Mouse (Mus musculus): ENCODE measurements at regions not wholly inside any gene's neighbourhood (a gene's known extent, or its start where the extent isn't known, plus 50 kb on each side); places are given as distances from the start of the nearest gene placed in this dataset.

DNA sequence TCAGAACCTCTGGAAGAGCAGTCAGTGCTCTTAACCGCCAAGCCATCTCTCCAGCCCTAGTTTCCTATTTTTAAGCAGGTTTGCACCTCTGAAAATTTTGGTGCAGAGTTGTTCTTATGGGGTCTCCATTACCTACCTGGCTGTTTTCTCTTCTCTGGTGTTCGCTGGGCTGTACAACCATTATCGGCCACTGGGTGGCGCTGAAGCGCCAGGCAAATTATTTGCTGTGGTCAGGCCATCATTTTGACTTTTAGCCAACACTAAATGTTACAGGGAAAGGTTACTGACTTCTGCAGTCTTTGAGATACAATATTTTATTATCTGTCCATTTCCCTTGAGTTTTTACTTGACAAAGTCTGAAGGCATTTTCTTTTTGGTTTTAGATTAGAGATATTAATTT is 74.8 kb upstream of the Fam241a start:
- peak; percentile 72 for DNase-seq

DNA sequence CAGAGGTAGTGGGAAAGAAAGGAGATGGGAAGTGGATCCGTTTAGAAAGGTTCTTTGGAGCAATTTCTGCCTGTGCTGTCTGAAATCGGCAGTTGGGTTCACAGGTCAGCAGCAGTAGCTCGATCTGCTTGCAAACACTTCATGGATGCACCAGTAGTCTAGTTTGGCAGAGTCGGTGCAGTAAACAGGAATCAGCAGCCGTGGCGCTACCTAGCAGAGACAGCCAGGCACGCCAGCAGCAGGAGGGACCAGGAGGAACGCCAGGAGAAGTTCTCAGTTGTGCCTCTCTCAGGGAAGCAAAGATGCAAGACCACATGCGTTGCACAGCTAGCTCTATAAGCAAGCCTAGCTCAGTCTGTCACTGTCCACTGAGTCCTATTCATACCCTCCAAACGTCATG is 71.0 kb upstream of the Fam241a start:
- no peak for DNase-seq

DNA sequence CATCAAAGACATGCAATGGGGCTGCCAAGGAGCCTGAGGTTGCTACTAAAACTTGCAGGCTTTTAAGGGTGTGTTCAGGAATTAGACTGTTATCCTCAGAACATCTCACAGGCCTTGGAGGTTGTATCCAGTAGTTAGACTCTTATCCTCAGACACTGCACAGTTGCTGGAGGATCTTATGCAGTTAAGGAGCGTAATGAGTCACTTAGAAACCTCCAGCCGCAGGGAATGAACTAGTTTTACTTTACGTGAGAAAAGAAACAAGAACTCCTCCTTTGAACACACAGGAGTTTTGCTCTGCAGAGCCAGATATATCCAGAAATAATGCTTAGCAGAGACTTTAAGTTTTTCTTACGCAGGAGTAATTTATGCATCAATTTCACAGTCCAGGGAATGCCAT is 70.1 kb upstream of the Fam241a start:
- no peak for DNase-seq

DNA sequence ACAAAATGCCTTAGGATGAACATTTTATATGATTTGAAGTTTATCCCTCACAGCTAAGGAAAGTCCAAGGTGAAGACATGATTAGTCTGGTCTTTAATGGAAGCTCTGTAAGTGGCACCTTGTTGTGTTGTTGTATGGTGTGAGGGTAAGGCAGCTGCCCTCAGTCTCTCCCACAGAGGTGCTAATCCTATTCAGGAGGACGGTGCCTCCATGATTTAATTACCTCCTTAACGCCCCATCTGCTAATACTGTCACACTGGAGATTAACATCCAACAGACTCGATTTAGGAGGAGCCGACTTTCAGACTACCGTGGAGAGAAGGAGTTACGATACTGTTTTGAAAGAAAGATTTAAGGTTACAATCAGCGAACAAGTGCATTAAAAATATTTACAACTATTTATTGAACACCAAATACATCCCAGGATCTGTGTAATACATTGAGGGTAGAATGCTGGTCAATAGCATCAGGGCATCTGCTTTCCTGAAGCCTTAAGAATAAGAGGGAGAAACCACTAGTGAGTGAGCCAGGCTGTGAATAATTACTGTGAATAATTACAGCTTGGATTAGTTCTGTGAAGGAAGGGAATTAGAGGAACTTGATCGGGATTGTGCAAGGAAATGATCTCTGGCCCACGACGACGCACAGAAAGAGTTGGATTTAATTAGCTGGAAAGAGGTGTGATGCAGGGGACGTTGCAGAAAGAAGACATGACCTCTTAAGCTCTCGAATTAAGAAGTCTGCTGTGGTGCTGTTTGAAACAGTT is 63.0 kb upstream of the Fam241a start:
- no peak for DNase-seq

DNA sequence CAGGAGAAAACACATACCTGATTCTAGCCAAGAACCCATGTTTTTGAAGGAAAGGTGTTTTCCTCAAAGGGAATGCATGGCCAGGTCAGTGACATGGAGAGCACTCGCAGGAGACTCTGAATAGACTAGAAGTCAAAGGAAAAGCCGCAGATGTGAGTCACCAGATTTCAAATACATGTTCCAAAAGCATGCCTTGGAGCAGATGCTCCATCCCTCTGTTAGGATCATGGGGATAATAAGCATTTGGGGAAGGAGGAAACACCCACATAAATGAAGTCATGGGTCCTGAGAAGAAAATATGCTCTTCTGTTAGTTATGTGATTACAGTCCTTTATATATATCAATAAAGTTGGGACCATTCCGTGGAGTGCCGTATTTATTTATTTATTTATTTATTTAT is 58.7 kb upstream of the Fam241a start:
- no peak for DNase-seq

DNA sequence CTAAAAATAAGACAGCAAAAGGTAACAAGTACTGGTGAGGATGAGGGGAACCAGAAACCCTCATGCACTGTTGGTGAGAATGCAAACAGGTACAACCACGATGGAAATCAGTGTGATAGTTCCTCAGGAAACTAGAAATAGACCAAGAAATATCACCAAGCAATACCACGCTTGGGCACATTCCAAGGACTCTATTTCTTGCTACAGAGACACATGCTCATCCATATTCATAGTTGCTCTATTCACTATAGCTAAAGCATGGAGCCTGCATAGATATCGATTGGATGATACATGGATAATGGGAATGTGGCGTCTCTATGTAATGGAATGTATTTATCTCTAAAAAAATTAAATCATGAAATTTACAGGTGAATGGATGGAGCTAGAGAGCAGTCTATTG is 57.5 kb upstream of the Fam241a start:
- no peak for DNase-seq

DNA sequence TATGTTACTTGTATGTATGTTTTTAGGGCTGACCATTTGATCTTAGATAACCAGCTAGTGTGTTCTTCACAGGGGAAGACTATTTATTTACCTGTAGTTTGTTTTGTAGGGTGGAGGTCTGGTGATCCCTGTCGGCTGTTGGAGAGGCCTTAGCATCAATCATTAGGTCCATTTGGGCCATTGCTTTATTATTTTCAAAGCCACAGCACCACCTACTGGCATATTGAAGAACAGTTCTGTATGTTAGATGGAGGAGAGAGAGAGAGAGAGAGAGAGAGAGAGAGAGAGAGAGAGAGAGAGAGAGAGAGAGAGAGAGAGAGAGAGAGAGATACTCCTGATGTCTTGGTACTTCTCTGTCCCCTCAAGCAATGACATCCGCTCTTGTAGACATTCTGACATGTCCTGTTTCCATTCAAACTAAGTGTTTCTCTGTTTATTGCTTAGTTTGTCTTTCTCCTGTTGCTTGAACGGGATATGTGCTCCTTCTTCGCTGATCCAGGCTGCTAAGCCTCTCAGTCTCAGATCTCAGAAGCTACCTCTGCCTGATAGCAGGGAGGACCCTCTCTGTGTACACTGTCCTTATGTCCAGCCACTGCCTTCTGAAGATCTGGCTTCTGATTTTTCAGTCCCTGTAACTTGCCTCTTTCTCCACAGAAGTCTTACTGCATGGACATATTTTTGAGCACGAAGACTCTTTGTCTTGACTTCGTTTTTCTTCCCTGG is 52.9 kb upstream of the Fam241a start:
- DNase-seq: peak; percentile 36

DNA sequence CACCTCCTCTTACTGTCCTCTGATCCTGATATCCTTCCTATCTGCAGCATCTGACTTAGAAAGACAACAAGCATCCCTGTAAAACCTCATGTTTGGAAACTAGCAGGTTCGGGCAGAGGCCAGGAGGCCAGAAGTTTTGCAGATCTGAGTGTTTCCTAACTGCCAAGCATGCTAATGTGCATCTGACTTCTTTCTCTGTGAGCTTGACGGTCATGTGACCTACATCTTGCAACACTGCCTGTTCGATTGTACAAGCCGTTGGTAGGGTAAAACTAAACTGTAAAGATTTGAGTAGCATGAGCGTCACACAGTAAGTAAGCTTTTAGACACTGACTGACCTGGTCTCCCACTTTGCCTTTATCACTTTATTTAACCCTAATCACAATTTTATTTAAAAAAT is 52.2 kb upstream of the Fam241a start:
- no peak for DNase-seq
